Mouse (Mus musculus): Measurements from ENCODE around the gene Tshz2.

Tshz2 gene

DNA sequence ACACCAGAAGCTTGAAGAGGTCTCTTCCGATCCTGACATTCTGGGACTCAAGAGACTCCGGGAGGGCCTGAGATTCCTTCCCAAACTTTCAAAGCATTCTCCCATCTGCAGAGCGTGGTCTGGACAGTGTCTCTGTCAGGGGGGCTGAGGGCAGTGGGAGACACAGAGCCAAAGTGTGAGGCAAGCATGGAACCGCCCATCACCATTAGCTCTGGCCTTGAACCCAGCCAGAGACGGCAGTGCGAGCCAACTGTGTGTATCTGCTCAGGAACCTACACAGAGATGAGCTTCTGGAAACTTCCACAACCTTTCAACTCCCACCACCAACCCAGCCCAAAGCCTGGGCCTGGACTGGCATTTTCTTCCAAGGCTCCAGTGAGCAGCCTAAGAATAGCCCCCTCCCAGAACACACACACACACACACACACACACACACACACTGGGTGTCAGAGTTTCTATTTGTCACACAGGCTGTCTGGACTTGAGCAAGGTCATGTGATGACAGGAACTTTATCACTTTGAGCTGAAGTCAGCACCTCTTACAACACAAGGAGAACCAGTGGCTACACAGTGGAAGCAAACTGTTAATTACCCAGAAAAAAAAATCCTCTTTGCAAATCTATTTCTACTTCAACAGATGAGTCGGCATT is 67.2 kb downstream of the Tshz2 start:
- no peak for DNase-seq (ENCODE audit: low read depth, low spot score)

- DNase-seq (ENCODE audit: low read depth, low spot score): no peak
These were observed 70.1 kb downstream of the Tshz2 start for GRCm38 (mm10) chr2:169702725-169703486.

DNA sequence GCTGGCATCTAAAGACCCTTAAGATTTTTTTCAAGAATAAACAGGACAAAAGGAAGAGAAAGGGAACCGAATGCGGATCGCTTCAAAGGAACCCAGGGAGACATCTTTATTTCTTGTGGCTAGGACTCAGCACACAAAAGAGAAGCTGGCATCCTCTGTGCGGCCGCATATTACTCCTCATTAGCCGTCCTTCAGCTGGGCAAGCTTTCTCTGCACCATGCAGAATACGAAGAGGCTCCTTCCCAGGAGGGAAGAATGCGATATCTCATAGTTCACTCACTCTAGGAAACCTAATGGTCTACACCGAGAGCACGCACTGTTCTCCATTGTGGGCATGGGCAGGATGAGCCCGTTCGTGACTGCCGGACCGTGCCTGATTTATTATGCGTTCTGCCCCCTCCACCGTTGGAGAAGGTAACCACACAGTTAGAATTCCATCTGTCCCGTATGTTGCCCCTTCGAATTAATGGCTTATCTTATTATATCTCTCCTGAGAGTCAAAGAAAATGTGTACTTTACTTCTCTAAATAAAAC is 89.0 kb downstream of the Tshz2 start:
- DNase-seq (ENCODE audit: low read depth, low spot score): no peak

DNA sequence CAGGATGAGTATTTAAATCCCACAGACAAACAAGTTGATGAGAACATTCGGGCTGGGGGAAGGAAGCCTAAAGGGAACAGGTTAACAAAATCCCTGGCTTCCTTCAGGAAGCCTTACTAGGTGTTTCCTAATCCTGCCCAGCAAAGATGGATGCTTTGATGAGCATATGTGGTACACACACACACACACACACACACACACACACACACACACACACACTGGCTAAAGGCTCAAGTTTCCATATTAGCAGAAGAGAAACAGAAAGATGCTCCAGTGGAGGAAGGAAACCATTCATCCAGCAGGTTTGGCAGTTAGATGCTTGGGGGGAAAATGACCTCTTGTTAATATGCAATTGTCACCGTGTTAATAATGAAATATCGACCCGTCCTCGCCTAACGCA is 89.5 kb downstream of the Tshz2 start:
- DNase-seq (ENCODE audit: low read depth, low spot score): no peak

DNA sequence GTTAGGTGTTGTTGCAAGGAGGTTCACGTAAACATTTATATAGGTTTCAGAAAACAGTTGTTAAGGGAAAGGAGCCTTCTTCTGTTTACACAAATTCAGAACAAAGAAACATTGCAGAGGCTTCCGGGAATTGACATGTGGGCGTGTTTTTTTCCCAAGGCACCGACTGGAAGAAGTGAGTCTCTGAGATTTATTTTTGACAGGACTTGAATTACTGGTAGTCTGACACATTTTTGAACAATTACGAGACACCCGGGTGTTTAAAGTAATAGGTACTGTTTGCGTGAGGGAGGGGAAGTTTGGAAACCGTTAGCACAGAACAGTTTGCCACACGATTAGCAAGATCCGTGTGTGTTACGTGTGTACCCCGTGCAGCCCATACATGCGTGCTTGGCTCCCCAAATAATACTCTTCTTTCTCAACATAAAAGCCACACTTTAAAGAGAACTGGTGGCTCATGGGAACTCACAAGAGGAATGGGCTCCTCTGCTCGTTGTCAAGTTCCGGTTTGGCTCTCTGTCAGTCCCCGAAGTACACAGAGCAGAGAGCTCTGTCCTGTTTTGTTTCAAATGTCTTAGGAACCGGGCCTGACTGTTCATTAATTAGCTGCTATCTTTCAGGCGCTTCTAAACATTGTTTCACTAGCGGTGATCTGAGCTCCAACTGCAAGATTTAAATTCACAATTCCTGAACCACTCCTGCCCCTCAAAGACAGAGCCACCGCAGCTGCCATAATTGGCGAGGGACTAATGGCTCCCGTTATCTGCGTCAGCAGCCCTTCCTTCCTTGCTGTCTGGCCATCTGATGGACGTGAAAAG is 91.0 kb downstream of the Tshz2 start:
- DNase-seq (ENCODE audit: low read depth, low spot score): no peak

DNA sequence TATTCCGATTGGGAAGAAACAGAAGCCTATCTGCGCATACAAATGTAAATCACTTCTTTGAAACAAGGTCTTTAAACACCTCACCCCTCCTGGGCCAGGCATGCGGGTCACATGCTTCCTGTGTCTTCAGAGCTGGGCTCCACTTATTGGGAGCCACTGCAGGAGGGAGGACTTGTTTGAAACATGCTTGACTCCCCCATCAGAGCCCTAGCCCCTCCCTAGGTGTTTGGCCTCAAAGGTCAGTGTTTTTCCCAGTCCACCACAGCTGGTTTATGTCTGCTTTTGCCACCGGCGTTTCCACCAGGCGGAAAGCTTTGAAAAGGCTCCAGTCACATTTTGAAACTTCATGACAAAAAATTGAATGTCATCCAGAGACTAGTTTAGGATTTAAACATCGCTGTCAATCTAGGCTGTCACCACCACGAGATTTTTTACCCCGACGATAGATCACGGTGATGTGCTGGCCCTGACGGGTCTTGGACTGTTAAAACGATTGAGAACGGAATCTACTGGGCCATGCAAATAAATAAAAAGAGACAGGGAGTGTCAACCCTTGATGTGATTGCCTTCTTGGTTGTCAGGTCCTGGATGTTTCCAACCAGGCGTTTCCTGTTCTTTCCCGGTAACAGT is 96.0 kb downstream of the Tshz2 start:
- DNase-seq (ENCODE audit: low read depth, low spot score): no peak

- DNase-seq (ENCODE audit: low read depth, low spot score): no peak
These were observed 97.8 kb downstream of the Tshz2 start for GRCm38 (mm10) chr2:169730551-169730996.

DNA sequence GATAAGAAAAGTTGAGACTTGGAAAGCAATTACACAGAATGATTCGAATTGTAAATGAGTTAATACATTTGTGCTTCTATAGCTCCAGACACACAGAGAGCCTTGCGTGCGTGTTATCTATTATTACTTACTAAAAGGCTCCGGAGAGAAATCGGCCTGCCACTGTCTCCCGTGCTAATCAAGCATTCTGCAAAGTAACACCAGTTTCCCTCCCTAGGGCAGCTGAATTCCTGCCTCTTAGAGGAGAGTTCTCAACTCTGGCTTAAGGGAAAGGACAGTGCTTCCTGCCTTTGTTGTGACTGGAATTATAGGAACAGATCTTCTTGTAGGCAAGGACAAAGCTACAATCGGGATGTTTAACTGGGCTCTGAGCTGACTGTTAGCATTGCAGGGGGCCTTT is 101.2 kb downstream of the Tshz2 start:
- DNase-seq (ENCODE audit: low read depth, low spot score): no peak

- no peak for DNase-seq (ENCODE audit: low read depth, low spot score)
These were observed 102.9 kb downstream of the Tshz2 start for GRCm38 (mm10) chr2:169735475-169736406.

DNA sequence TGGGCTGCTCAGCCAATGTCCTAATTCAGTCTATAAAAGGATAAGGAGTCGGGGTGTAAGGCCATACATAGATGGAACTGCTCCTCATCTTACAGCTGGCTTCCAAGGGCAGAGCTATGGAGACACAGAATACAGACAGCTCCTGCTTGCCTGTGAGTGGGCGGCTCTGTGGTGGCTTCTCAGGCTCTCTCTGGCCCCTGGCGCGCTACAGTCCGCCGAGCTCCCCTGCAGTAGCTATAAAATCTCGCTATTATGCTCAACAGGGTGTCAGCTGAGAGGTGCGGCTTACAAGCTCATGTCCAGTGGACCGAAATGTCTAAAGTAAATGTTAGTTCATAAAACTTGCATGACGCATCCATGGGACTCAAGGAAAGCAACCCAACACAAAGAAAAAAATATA is 108.2 kb downstream of the Tshz2 start:
- no peak for DNase-seq (ENCODE audit: low read depth, low spot score)

DNA sequence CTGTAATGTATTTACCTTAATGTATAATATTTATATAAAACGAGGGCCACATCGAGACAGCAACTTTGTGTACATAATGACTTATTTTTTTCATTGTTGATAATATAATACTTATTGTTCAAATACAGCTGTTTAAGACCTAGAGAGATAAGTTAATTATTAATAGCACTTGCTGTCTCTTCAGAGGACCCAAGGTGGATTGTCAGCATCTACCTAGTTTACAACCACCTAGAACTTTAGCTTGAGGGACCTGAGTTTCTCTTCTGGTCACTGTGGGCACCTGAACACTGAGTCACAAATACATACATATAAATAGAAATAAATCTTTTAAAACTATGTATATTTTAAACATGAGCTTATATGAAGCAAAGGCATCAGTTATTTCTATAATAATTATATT is 110.0 kb downstream of the Tshz2 start:
- DNase-seq (ENCODE audit: low read depth, low spot score): no peak

DNA sequence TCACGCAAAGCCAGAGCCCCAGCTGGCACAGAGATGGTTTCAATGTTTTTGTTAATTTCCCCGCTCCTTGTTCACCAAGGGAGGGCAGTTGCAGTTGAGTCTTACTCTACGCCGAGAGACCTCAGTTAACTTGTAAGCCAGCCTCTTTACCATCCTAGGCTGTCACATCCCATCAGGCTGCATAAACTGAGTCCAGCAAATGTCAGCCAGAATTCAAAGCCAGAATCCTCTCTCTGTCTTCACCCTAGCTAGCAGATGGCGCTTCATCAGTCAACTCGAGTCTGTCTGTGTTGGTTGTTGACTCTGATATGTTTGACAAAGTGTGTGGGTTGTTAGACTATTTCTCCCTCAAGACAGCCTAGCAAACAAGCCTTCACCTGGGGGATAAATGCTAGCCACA is 110.5 kb downstream of the Tshz2 start:
- DNase-seq (ENCODE audit: low read depth, low spot score): no peak

DNA sequence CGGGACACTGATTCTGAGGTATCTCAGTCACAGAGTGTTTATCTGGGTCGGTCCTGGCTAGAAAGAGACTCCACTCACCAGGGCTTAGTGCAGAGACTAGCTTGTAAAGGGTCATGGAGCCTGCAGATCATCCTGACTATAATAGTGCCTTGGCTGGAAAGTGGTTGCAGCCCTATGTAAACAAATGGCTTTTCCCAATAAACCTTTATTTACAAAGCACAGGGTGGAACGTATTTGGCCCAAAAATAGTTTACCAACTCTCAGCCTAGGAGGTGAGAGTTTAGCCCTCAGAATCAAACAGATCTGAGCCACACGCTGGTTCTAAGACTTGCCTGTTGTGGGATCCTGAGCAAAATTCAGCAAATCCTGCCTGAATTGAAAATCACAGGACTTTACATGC is 111.1 kb downstream of the Tshz2 start:
- DNase-seq (ENCODE audit: low read depth, low spot score): no peak

DNA sequence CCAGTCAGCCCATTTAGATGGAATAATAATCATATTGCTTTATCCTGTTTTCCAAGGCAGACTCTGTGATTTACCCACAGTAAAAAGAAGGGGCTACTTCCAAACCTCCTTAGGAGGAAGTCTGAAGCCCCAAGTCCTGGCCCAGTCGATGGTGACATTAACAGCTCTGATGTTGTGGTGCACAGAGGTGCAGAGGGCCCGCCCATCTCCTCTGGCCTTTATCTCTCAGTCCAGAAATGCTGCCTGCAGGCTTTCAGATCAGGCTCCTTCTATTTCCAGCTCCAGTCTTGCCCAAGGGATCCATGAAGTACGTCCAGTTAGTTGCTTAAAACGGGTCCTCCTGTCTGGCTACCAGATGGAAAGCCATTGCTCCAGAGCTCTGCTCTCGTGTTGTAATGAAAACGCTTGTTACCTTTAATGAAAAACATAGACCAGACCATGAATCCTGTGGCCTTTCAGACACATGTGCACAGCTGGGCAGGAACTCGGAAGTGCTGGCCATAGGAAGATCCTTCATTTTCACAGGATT is 114.4 kb downstream of the Tshz2 start:
- no peak for DNase-seq (ENCODE audit: low read depth, low spot score)

- no peak for DNase-seq (ENCODE audit: low read depth, low spot score)
These were observed 116.6 kb downstream of the Tshz2 start for GRCm38 (mm10) chr2:169749331-169749945.

GRCm38 (mm10) chr2:169750574-169751491 is 118.0 kb downstream of the Tshz2 start:
- DNase-seq (ENCODE audit: low read depth, low spot score): no peak

GRCm38 (mm10) chr2:169752126-169752525 is 119.3 kb downstream of the Tshz2 start:
- no peak for DNase-seq (ENCODE audit: low read depth, low spot score)

DNA sequence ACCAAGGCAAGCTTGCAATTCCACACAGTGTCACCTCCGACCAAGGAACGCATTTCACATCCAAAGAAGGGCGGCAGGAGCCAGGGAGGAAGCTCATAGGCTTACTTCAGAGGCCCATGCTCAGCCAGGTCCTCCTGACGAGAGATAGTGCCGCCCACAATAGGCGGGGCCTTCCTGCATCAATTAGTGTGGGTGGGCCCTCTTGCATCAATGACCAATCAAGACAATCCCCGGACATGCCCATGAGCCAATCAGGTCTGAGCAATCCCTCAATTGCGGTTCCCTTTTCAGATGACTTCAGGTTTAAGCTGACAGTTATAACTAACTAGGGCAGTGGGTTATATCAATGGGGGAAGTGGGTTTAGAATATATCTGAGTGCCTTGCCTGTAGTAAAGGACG is 120.6 kb downstream of the Tshz2 start:
- no peak for DNase-seq (ENCODE audit: low read depth, low spot score)

- DNase-seq (ENCODE audit: low read depth, low spot score): no peak
These were observed 122.3 kb downstream of the Tshz2 start for GRCm38 (mm10) chr2:169755091-169755490.
